Mouse (Mus musculus): ENCODE measurements around the gene Noc2l. TPM values are rescaled to one million over a fixed set of nuclear protein-coding genes. Genes with fewer than 3 reads are reported as not detected.

The Noc2l gene
- 19.9 and 20.4 TPM in 2 replicates for polyA plus RNA-seq (2015; fragmentation: Nextera tagmentation; extraction: Ambion mirVana)

- peak; percentile 91 for ATAC-seq
- H3K36me3 ChIP-seq (ENCODE audit: control insufficient read depth, insufficient read depth) = peaks cover 42% of the 10 kb centered on the region
- H3K4me3 ChIP-seq (ENCODE audit: low read depth, low read length) = peak within 1 kb of the TSS; percentile 77
- H3K9me3 ChIP-seq (ENCODE audit: control insufficient read depth) = no peaks in the 10 kb centered on the region
- peak within 1 kb of the TSS; percentile 94 for H3K4me2 ChIP-seq (replicated peaks; ENCODE audit: low read depth)
- WGBS = under 1% methylated on average over 83 of the region's 90 CpGs
- peak within 1 kb of the TSS; percentile 88 for H3K27ac ChIP-seq (ENCODE audit: low read depth, low read length)
- H3K9ac ChIP-seq (ENCODE audit: low read depth, low read length) = peak within 1 kb of the TSS; percentile 67
- peak; percentile 15; the same call in 1 of the 2 replicates for TF ChIP-seq CTCF (IDR thresholded peaks at IDR 0.05; ENCODE audit: low read depth)
- 0 out of 2 replicates have a peak, but pooled peaks cover 4% of the 10 kb centered on the region for H3K4me1 ChIP-seq (replicated peaks; ENCODE audit: control insufficient read depth, insufficient read depth, low read length)
- no peaks in the 10 kb centered on the region for H3K27me3 ChIP-seq (replicated peaks; ENCODE audit: control insufficient read depth, insufficient read depth, low read length)
These were observed at the start of gene Noc2l for GRCm38 (mm10) chr4:156235808-156236533. Gene Noc2l, plus strand, starts transcription at chr4:156236010.

- Histone ChIP-seq H3K4me3 (ENCODE audit: low read depth, low read length) (no peak overlapping the region), H3K27ac (ENCODE audit: low read depth, low read length) (no peak overlapping the region), H3K36me3 (ENCODE audit: control insufficient read depth, insufficient read depth) (peaks cover 18% of the 10 kb centered on the region; the same call in 1 of the 2 replicates), H3K4me2 (replicated peaks; ENCODE audit: low read depth) (no peak overlapping the region), H3K9me3 (ENCODE audit: control insufficient read depth) (no peaks in the 10 kb centered on the region), H3K27me3 (replicated peaks; ENCODE audit: control insufficient read depth, insufficient read depth, low read length) (no peaks in the 10 kb centered on the region), H3K4me1 (replicated peaks; ENCODE audit: control insufficient read depth, insufficient read depth, low read length) (peaks cover 12% of the 10 kb centered on the region; the same call in 1 of the 2 replicates), H3K9ac (ENCODE audit: low read depth, low read length) (no peak overlapping the region)
- TF ChIP-seq CTCF (IDR thresholded peaks at IDR 0.05; ENCODE audit: low read depth) = no peak
- no peak for ATAC-seq
- 84% methylated on average over 5 of the region's 5 CpGs for WGBS
These were observed 47.5 kb upstream of the Noc2l start for GRCm38 (mm10) chr4:156188162-156188810.

GRCm38 (mm10) chr4:156188811-156189323 is 46.9 kb upstream of the Noc2l start:
- 37% methylated on average over 6 of the region's 6 CpGs for WGBS
- no peak overlapping the region for H3K9ac ChIP-seq (ENCODE audit: low read depth, low read length)
- H3K36me3 ChIP-seq (ENCODE audit: control insufficient read depth, insufficient read depth) = peaks cover 18% of the 10 kb centered on the region; the same call in 1 of the 2 replicates
- peak; percentile 45 for ATAC-seq
- H3K9me3 ChIP-seq (ENCODE audit: control insufficient read depth) = no peaks in the 10 kb centered on the region
- peak overlapping the region; percentile 39; the same call in 1 of the 2 replicates for H3K4me2 ChIP-seq (replicated peaks; ENCODE audit: low read depth)
- H3K4me1 ChIP-seq (replicated peaks; ENCODE audit: control insufficient read depth, insufficient read depth, low read length) = peaks cover 12% of the 10 kb centered on the region; the same call in 1 of the 2 replicates
- no peak overlapping the region for H3K27ac ChIP-seq (ENCODE audit: low read depth, low read length)
- no peaks in the 10 kb centered on the region for H3K27me3 ChIP-seq (replicated peaks; ENCODE audit: control insufficient read depth, insufficient read depth, low read length)
- TF ChIP-seq CTCF (IDR thresholded peaks at IDR 0.05; ENCODE audit: low read depth) = no peak
- no peak overlapping the region for H3K4me3 ChIP-seq (ENCODE audit: low read depth, low read length)

GRCm38 (mm10) chr4:156192421-156193199 is 43.2 kb upstream of the Noc2l start:
- WGBS = 38% methylated on average over 8 of the region's 8 CpGs
- TF ChIP-seq CTCF (IDR thresholded peaks at IDR 0.05; ENCODE audit: low read depth) = peak; percentile 32
- peak overlapping the region; percentile 85 for H3K27ac ChIP-seq (ENCODE audit: low read depth, low read length)
- peak overlapping the region; percentile 39 for H3K4me2 ChIP-seq (replicated peaks; ENCODE audit: low read depth)
- no peak overlapping the region for H3K4me3 ChIP-seq (ENCODE audit: low read depth, low read length)
- H3K9ac ChIP-seq (ENCODE audit: low read depth, low read length) = 0 out of 2 replicates have a peak overlapping the region, but pooled peaks have one; percentile 5
- peaks cover 7% of the 10 kb centered on the region; the same call in 1 of the 2 replicates for H3K36me3 ChIP-seq (ENCODE audit: control insufficient read depth, insufficient read depth)
- peaks cover 17% of the 10 kb centered on the region for H3K4me1 ChIP-seq (replicated peaks; ENCODE audit: control insufficient read depth, insufficient read depth, low read length)
- H3K27me3 ChIP-seq (replicated peaks; ENCODE audit: control insufficient read depth, insufficient read depth, low read length) = no peaks in the 10 kb centered on the region
- ATAC-seq = peak; percentile 74
- no peaks in the 10 kb centered on the region for H3K9me3 ChIP-seq (ENCODE audit: control insufficient read depth)

GRCm38 (mm10) chr4:156193200-156193590 is 42.6 kb upstream of the Noc2l start:
- TF ChIP-seq CTCF (IDR thresholded peaks at IDR 0.05; ENCODE audit: low read depth) = no peak
- no peak for ATAC-seq
- H3K9me3 ChIP-seq (ENCODE audit: control insufficient read depth) = no peaks in the 10 kb centered on the region
- H3K36me3 ChIP-seq (ENCODE audit: control insufficient read depth, insufficient read depth) = peaks cover 7% of the 10 kb centered on the region; the same call in 1 of the 2 replicates
- peaks cover 17% of the 10 kb centered on the region for H3K4me1 ChIP-seq (replicated peaks; ENCODE audit: control insufficient read depth, insufficient read depth, low read length)
- no peaks in the 10 kb centered on the region for H3K27me3 ChIP-seq (replicated peaks; ENCODE audit: control insufficient read depth, insufficient read depth, low read length)
- H3K4me3 ChIP-seq (ENCODE audit: low read depth, low read length) = no peak overlapping the region
- peak overlapping the region; percentile 6; the same call in 1 of the 2 replicates for H3K27ac ChIP-seq (ENCODE audit: low read depth, low read length)
- no peak overlapping the region for H3K4me2 ChIP-seq (replicated peaks; ENCODE audit: low read depth)
- 16% methylated on average over 2 of the region's 2 CpGs for WGBS
- H3K9ac ChIP-seq (ENCODE audit: low read depth, low read length) = 0 out of 2 replicates have a peak overlapping the region, but pooled peaks have one; percentile 5

Data from intestine, postnatal 0 days (tissue).